In genomic region chr10:89443623-89444151, GRCm38 (mm10) we compare ENCODE assay signal across 8 mouse cellular contexts. TPM values are rescaled to one million over a fixed set of nuclear protein-coding genes. Genes with fewer than 3 reads are reported as not detected.
DNase-seq lines count a peak whose midpoint lies in the region; ATAC-seq lines count a peak whose summit lies in the region.

Gas2l3 (minus strand) TSS chr10:89443967.

- ATAC-seq in intestine, embryonic 14.5 days (replicated peaks; ENCODE audit: low FRiP score, low TSS enrichment, low read depth): peak; percentile 96
- peak; percentile 80 for ATAC-seq in megakaryocyte progenitor cell, adult 5-6 weeks (replicated peaks; ENCODE audit: poor library complexity)

- peak within 1 kb of the TSS; percentile 76 for H3K4me3 ChIP-seq in intestine, embryonic 14.5 days (ENCODE audit: low read depth, low read length)

- no peaks in the 10 kb centered on the region for H3K9me3 ChIP-seq in intestine, embryonic 14.5 days (ENCODE audit: control insufficient read depth, low read length)

- intact Hi-C loops in left cerebral cortex, postnatal 10 days (cut with DNase I): loop anchor here (5.0 kb wide), 1 partner anchor 116 kb away; no protein-coding TSS in a partner anchor

- H3K27me3 ChIP-seq in intestine, embryonic 14.5 days (replicated peaks; ENCODE audit: control insufficient read depth, insufficient read depth, low read length): no peaks in the 10 kb centered on the region

- peak within 1 kb of the TSS; percentile 85 for H3K4me2 ChIP-seq in intestine, embryonic 14.5 days (ENCODE audit: low read length)

- DNase-seq in adrenal gland, adult 2 months: peak; percentile 92
- DNase-seq in embryo, embryonic 11 days: peak; percentile 96
- peak; percentile 84 for DNase-seq in gastrocnemius, postnatal 25 days
- peak; percentile 91 for DNase-seq in intestine, embryonic 14.5 days (ENCODE audit: low spot score)
- DNase-seq in left cerebral cortex, postnatal 10 days (ENCODE audit: extremely low spot score in 1 of 2, low spot score in 2 of 2): peak; percentile 70 to 91
- DNase-seq in right cerebral cortex, postnatal 10 days (ENCODE audit: low spot score in 2 of 2): peak; percentile 90 to 92
- peak; percentile 87 for DNase-seq in urinary bladder, postnatal 14 days (ENCODE audit: low spot score)

- peak within 1 kb of the TSS; percentile 78 for H3K27ac ChIP-seq in intestine, embryonic 14.5 days (ENCODE audit: low read depth)

- peak within 1 kb of the TSS; percentile 59 for H3K9ac ChIP-seq in intestine, embryonic 14.5 days (ENCODE audit: low read length)

- peaks cover 8% of the 10 kb centered on the region; the same call in 1 of the 2 replicates for H3K4me1 ChIP-seq in intestine, embryonic 14.5 days (replicated peaks; ENCODE audit: control insufficient read depth, insufficient read depth, low read length)

- no peaks in the 10 kb centered on the region for H3K36me3 ChIP-seq in intestine, embryonic 14.5 days (ENCODE audit: control insufficient read depth, insufficient read depth, low read length)

- 0% methylated on average over 38 of the region's 39 CpGs for WGBS in intestine, embryonic 14.5 days

RNA-seq across cellular contexts. Expression of gene Gas2l3, which starts in this region (rescaled TPM):
- total RNA-seq in adrenal gland, adult 2 months (2021): 1 to 10 TPM; 2.3 to 8.1 TPM
- polyA plus RNA-seq in adrenal gland, adult 2 months (2012; rRNA removed): 0.38 and 1.1 TPM in 2 replicates
- total RNA-seq in gastrocnemius, postnatal 25 days (2021): 1 to 10 TPM; 1.6 to 3.5 TPM
- 19.3 and 22.3 TPM in 2 replicates for polyA plus RNA-seq in intestine, embryonic 14.5 days (2014; fragmentation: Nextera tagmentation; extraction: Ambion mirVana)
- 1 to 10 TPM; 3.4 to 5.0 TPM for total RNA-seq in left cerebral cortex, postnatal 10 days (2021)
- 23.2 and 24.1 TPM in 2 replicates for total RNA-seq in megakaryocyte progenitor cell, adult 5-6 weeks (2015)
- total RNA-seq in megakaryocyte progenitor cell, adult 5-6 weeks (2017): 22.1 and 33.9 TPM in 2 replicates

Comparison
In these comparisons a context has a peak if more than half of its experiments do, and no peak if none do; other contexts are left out.
1. Peak in every context shown above with its lines: DNase-seq, ATAC-seq, H3K4me3 ChIP-seq and H3K27ac ChIP-seq.